Mouse (Mus musculus) yolk sac, embryonic 10.5 days (tissue): ENCODE data around the gene Mocs1.

Source experiments
- DNase-seq: peaks from one replicate; pipeline ENCODE4 v3.0.0-alpha.2; 2017; ENCODE audit warnings: low spot score

The Mocs1 gene

GRCm38 (mm10) chr17:49428239-49428688, at the start of gene Mocs1:
Mocs1 (plus strand) TSS chr17:49428362.
- DNase-seq, result peak; percentile 93

GRCm38 (mm10) chr17:49379645-49380044, 48.5 kb upstream of the Mocs1 start:
- no peak for DNase-seq

GRCm38 (mm10) chr17:49384217-49384943, 43.8 kb upstream of the Mocs1 start:
- DNase-seq, result no peak

GRCm38 (mm10) chr17:49387741-49388140, 40.4 kb upstream of the Mocs1 start:
- no peak for DNase-seq

GRCm38 (mm10) chr17:49392751-49393150, 35.4 kb upstream of the Mocs1 start:
- no peak for DNase-seq

GRCm38 (mm10) chr17:49394836-49395235, 33.3 kb upstream of the Mocs1 start:
- no peak for DNase-seq

GRCm38 (mm10) chr17:49399605-49400004, 28.6 kb upstream of the Mocs1 start:
- DNase-seq, result no peak

GRCm38 (mm10) chr17:49400130-49400529, 28.0 kb upstream of the Mocs1 start:
- peak; percentile 49 for DNase-seq

GRCm38 (mm10) chr17:49403151-49403550, 25.0 kb upstream of the Mocs1 start:
- no peak for DNase-seq

GRCm38 (mm10) chr17:49405927-49406326, 22.2 kb upstream of the Mocs1 start:
- no peak for DNase-seq

- no peak for DNase-seq
Observed at GRCm38 (mm10) chr17:49412974-49413373, 15.2 kb upstream of the Mocs1 start.

GRCm38 (mm10) chr17:49413554-49413953, 14.6 kb upstream of the Mocs1 start:
- DNase-seq, result no peak

- DNase-seq, result no peak
Observed at GRCm38 (mm10) chr17:49416228-49416627, 11.9 kb upstream of the Mocs1 start.

- no peak for DNase-seq
Observed at GRCm38 (mm10) chr17:49419813-49420212, 8.3 kb upstream of the Mocs1 start.

GRCm38 (mm10) chr17:49422286-49423066, 5.7 kb upstream of the Mocs1 start:
- no peak for DNase-seq

- DNase-seq, result no peak
Observed at GRCm38 (mm10) chr17:49423067-49423325, 5.2 kb upstream of the Mocs1 start.

- no peak for DNase-seq
Observed at GRCm38 (mm10) chr17:49423872-49424271, 4.3 kb upstream of the Mocs1 start.

- no peak for DNase-seq
Observed at GRCm38 (mm10) chr17:49427631-49428238, 427 bp upstream of the Mocs1 start.

- peak; percentile 61 for DNase-seq
Observed at GRCm38 (mm10) chr17:49428751-49429415, 721 bp downstream of the Mocs1 start.

- no peak for DNase-seq
Observed at GRCm38 (mm10) chr17:49429471-49430129, 1.4 kb downstream of the Mocs1 start.

- no peak for DNase-seq
Observed at GRCm38 (mm10) chr17:49430136-49430535, 2.0 kb downstream of the Mocs1 start.

- no peak for DNase-seq
Observed at GRCm38 (mm10) chr17:49431176-49431575, 3.0 kb downstream of the Mocs1 start.
